Mouse (Mus musculus) kidney, embryonic 16.5 days (tissue): Measurements from ENCODE around the gene G2e3. TPM values are rescaled to one million over a fixed set of nuclear protein-coding genes. Genes with fewer than 3 reads are reported as not detected.

ENCODE experiments used
- ATAC-seq: fragments of 200-750 bp; cut with Nextera tagmentation; 2 replicates; pipeline ENCODE4 v1.8.0; 2017; ENCODE audit warnings: moderate TSS enrichment; ENCODE audit not compliant: low FRiP score, low TSS enrichment
- H3K27ac ChIP-seq: fragments of 300-500 bp; sonication (generic); 2 replicates; pipeline ENCODE4 v1.5.1; 2014; ENCODE audit warnings: low read length
- H3K27me3 ChIP-seq: fragments of 300-500 bp; sonication (generic); 2 replicates; pipeline ENCODE4 v1.6.1; 2014; ENCODE audit warnings: low read length, control low read depth, mixed read lengths; ENCODE audit not compliant: insufficient read depth
- H3K36me3 ChIP-seq: fragments of 300-500 bp; sonication (generic); 2 replicates; pipeline ENCODE4 v1.6.1; 2014; ENCODE audit warnings: low read length, control low read depth, mixed read lengths; ENCODE audit not compliant: insufficient read depth
- H3K4me1 ChIP-seq: fragments of 300-500 bp; sonication (generic); 2 replicates; pipeline ENCODE4 v1.6.1; 2014; ENCODE audit warnings: low read length, control low read depth, mixed read lengths; ENCODE audit not compliant: insufficient read depth
- H3K4me2 ChIP-seq: fragments of 300-500 bp; sonication (generic); replicated peaks from 2 replicates; pipeline ENCODE4 v1.6.1; 2014; ENCODE audit warnings: low read depth, low read length
- H3K4me3 ChIP-seq: fragments of 300-500 bp; sonication (generic); 2 replicates; pipeline ENCODE4 v1.5.1; 2014; ENCODE audit warnings: mild to moderate bottlenecking, low read length
- H3K9ac ChIP-seq: fragments of 300-500 bp; sonication (generic); replicated peaks from 2 replicates; pipeline ENCODE4 v1.6.1; 2014; ENCODE audit warnings: low read length
- H3K9me3 ChIP-seq: fragments of 300-500 bp; sonication (generic); 2 replicates; pipeline ENCODE4 v1.6.1; 2016; ENCODE audit warnings: low read length, control low read depth
- WGBS: fragments of 180-500 bp; shearing (Covaris S2); extraction: QIAGEN DNeasy Blood & Tissue Kit; methylation state at CpG from one replicate; pipeline ENCODE4 v1.1.7; 2014; 5-methylcytosine and 5-hydroxymethylcytosine counted together
- polyA plus RNA-seq: library from polyadenylated mRNA; unstranded; fragments of >200 nt; fragmentation: Nextera tagmentation; extraction: Ambion mirVana; gene quantifications from 2 replicates; pipeline ENCODE4 v1.2.1, GENCODE M21; 2015

The G2e3 gene
- polyA plus RNA-seq, 1 experiment from 2014 or later = 28.7 TPM

GRCm38 (mm10) chr12:51377003-51377887 lies 29.4 kb downstream of the G2e3 start, which contains the start of gene Scfd1:
Gene Scfd1, plus strand, starts transcription at chr12:51377510.
- Histone ChIP-seq H3K27me3 (no peaks in the 10 kb centered on the region), H3K36me3 (peaks cover 15% of the 10 kb centered on the region), H3K9me3 (no peaks in the 10 kb centered on the region), H3K4me1 (no peaks in the 10 kb centered on the region), H3K4me2 (peak within 1 kb of the TSS; percentile 73), H3K4me3 (peak within 1 kb of the TSS; percentile 63), H3K9ac (peak within 1 kb of the TSS; percentile 88), H3K27ac (peak within 1 kb of the TSS; percentile 77)
- under 1% methylated on average over 34 of the region's 34 CpGs for WGBS
- peak; percentile 100 for ATAC-seq

- H3K9ac ChIP-seq = peak overlapping the region; percentile 88
- peak overlapping the region; percentile 63 for H3K4me3 ChIP-seq
- H3K27me3 ChIP-seq = no peaks in the 10 kb centered on the region
- H3K27ac ChIP-seq = no peak overlapping the region; the same call in 1 of the 2 replicates
- peaks cover 15% of the 10 kb centered on the region for H3K36me3 ChIP-seq
- ATAC-seq = no peak
- no peaks in the 10 kb centered on the region for H3K4me1 ChIP-seq
- WGBS = 15% methylated on average over 6 of the region's 6 CpGs
- H3K9me3 ChIP-seq = no peaks in the 10 kb centered on the region
- peak overlapping the region; percentile 73 for H3K4me2 ChIP-seq
These were observed 30.0 kb downstream of the G2e3 start for GRCm38 (mm10) chr12:51377888-51378190.

- 94% methylated on average over 6 of the region's 6 CpGs for WGBS
- H3K27me3 ChIP-seq = no peaks in the 10 kb centered on the region
- H3K36me3 ChIP-seq = peaks cover 46% of the 10 kb centered on the region
- no peak overlapping the region for H3K27ac ChIP-seq
- no peak overlapping the region for H3K4me2 ChIP-seq
- no peaks in the 10 kb centered on the region for H3K4me1 ChIP-seq
- H3K4me3 ChIP-seq = no peak overlapping the region
- no peak overlapping the region for H3K9ac ChIP-seq
- no peak for ATAC-seq
- H3K9me3 ChIP-seq = no peaks in the 10 kb centered on the region
These were observed 52.0 kb downstream of the G2e3 start for GRCm38 (mm10) chr12:51399871-51400270.

- peaks cover 30% of the 10 kb centered on the region for H3K36me3 ChIP-seq
- no peak overlapping the region for H3K9ac ChIP-seq
- H3K9me3 ChIP-seq = no peaks in the 10 kb centered on the region
- no peak overlapping the region for H3K4me2 ChIP-seq
- 77% methylated on average over 5 of the region's 5 CpGs for WGBS
- H3K4me3 ChIP-seq = no peak overlapping the region
- H3K27ac ChIP-seq = no peak overlapping the region
- ATAC-seq = no peak
- H3K27me3 ChIP-seq = no peaks in the 10 kb centered on the region
- H3K4me1 ChIP-seq = no peaks in the 10 kb centered on the region
These were observed 54.3 kb downstream of the G2e3 start for GRCm38 (mm10) chr12:51402060-51402698.

GRCm38 (mm10) chr12:51403987-51404586 lies 56.2 kb downstream of the G2e3 start:
- Histone ChIP-seq H3K27me3 (no peaks in the 10 kb centered on the region), H3K9ac (no peak overlapping the region), H3K27ac (no peak overlapping the region), H3K9me3 (no peaks in the 10 kb centered on the region), H3K4me3 (no peak overlapping the region), H3K4me1 (no peaks in the 10 kb centered on the region), H3K36me3 (peaks cover 31% of the 10 kb centered on the region), H3K4me2 (no peak overlapping the region)
- WGBS = 62% methylated on average over 4 of the region's 4 CpGs
- ATAC-seq = no peak

GRCm38 (mm10) chr12:51411362-51411761 lies 63.5 kb downstream of the G2e3 start:
- Histone ChIP-seq H3K4me2 (no peak overlapping the region), H3K9me3 (no peaks in the 10 kb centered on the region), H3K36me3 (peaks cover 30% of the 10 kb centered on the region), H3K27ac (no peak overlapping the region), H3K4me1 (no peaks in the 10 kb centered on the region), H3K27me3 (no peaks in the 10 kb centered on the region), H3K4me3 (no peak overlapping the region), H3K9ac (no peak overlapping the region)
- WGBS = 81% methylated on average over 4 of the region's 4 CpGs
- ATAC-seq = no peak

Other genes with a start within 250 kb of the G2e3 start
- gene Scfd1, start 29.4 kb downstream of the G2e3 start, polyA plus RNA-seq = 84.6 and 88.0 TPM in 2 replicates
- gene Coch, start 245.3 kb downstream of the G2e3 start, polyA plus RNA-seq = 1.6 TPM in 2 replicates